Mouse (Mus musculus) B cell, adult 62 days (primary cell): Measurements from ENCODE around the gene Slc25a23. TPM values are rescaled to one million over a fixed set of nuclear protein-coding genes. Genes with fewer than 3 reads are reported as not detected.

Experiments used
- total RNA-seq: library from RNA; stranded (reverse); gene quantifications from 4 replicates; pipeline ENCODE4 v1.2.4, GENCODE M21; 2023

The Slc25a23 gene
- total RNA-seq: 16.8 to 22.0 TPM (median 18.4 TPM) in 4 replicates

DNA sequence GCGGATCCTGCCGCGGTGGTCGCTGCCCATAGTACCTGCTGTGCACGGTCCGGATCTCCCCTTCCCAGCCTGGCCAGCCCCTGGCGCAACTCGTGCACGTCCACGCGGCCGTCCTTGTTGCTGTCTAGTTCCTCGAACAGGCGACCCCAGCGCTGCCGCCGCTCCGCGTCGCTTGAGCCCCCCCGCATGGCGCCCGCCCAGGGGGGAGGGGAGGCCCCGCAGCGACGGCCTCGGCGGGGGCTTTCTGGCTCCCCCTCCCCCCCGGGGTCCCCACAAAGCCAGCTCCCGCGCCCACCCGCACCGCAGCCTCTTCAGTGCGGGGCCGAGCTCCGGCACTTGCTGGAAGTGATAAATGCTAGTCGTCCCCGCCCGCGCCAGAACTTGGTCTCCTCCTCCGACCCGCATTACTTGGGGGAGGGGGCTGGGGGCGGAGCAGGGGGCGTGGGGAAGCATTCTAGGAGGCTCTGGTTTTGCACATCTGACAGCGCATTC lies at the start of gene Slc25a23:
Gene Slc25a23 (minus strand): TSS at position 378 of the 492 bp plus-strand sequence.

DNA sequence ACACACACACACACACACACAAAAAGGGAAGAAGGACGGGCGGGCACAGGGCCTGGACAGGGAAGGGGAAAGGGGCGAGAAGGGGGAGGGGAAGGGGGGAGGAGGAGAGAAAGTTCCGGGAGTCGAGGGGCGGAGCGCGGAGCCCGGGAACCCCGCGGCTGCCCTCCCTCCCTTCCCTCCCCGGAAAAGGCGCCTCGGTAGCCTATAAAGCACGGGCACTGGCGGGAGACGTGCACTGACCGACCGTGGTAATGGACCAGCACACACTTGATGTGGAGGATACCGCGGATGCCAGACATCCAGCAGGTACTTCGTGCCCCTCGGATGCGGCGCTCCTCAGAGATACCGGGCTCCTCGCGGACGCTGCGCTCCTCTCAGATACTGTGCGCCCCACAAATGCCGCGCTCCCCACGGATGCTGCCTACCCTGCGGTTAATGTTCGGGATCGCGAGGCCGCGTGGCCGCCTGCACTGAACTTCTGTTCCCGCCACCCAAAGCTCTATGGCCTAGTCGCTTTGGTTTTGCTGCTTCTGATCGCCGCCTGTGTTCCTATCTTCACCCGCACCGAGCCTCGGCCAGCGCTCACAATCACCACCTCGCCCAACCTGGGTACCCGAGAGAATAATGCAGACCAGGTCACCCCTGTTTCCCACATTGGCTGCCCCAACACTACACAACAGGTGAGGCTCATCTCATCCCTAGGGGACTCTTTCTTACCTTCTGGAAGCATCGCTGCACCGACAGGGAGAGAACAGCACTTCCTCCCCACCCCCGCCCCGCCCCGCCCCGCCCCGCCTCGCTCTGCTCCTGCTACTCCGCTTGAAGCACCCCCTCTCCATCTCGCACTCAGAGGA lies 45.7 kb upstream of the Slc25a23 start, which contains the start of gene Tnfsf9:
Gene Tnfsf9 (plus strand): TSS at position 145 of the 854 bp plus-strand sequence.

DNA sequence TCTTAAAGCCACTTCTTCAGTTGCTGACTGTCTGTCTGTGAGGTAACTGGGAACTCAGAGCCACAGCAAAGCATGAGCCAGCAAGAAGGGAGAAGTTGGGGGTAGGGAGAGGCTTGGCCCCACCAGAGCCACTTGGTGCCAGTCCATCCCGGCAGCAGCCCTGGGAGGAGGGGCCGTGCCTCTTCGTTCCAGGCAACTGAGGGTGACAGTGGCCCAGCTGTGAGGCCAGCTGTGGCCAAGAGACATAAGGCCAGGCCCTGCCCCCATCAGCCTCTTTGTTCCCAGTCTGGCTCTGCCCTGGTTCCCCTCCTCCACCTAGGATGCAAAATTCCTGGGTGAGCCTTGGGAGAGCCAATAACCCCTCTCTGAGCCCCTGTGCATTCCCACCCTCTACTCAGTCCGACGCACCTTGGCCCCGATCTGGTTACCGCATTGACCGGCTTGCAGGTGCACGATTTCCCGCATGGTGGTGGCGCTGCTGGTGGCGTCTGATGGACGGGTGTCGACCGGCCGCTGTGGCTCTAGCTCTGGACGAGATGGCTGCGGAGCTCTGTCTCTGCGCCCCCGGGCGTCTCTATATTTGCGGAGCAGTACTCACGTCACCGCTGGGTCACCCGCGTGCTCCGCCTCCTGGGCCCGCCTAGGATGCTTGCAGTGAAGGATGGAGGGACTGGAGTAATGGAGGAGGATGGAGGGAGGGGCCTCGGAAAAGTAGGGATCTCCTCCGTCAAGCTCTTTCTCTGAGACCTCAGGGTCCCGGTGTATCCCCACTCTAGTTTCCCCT lies 27.6 kb upstream of the Slc25a23 start, which contains the start of gene Tubb4a:
Gene Tubb4a (minus strand): TSS at position 734 of the 784 bp plus-strand sequence.

DNA sequence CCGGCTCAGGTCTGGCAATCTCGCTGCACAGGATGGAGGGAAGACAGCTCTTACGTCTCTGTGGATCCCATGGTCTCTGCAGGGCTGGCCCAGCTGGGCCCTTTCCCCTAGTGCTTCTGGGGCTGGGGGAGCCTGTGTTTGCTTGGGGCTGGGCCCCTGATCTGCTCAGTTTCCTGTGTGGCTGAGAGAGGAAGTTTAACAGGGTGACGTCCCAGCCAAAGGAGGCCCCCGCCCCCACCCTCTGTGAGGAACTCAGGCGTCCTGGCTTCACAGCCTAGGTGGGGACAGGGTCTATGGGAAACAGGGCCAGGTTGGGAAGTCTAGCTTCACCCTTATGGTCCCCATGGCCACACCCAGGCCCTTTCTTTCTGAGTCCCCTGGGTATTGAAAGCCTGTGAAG lies 18.7 kb upstream of the Slc25a23 start, which contains the start of gene Dennd1c:
Gene Dennd1c (minus strand): TSS at position 179 of the 400 bp plus-strand sequence.

DNA sequence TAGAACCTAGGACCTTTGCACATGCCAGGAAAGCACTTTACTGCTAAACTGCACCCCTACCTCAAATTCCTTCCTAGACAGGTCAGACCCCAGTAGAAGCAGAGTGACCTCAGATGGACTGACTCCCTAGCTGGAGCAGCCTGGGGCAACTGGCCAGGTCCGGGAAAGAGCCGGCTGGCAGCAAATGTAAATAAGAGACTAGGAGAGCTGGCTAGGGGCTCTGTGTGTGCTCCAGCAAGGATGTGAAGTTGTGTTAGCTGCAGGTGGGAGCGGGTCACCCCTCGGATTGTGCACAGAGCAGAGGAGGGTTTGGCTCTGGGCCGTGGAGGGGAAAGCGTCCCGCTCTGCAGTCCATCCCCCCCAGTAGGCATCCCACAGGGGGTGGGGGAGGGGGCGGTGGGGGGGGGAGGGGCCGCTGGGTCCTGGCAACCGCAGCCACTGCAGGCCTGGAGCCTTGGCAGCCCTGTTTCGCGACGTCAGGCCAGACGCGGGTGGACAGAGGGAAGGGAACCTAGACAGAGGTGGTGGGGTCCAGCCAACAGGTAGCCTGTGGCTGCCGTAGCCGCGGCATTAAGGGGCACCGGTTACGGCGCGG lies 675 bp downstream of the Slc25a23 start, which contains the start of gene Crb3:
Gene Crb3 (plus strand): TSS at position 215 of the 595 bp plus-strand sequence.

DNA sequence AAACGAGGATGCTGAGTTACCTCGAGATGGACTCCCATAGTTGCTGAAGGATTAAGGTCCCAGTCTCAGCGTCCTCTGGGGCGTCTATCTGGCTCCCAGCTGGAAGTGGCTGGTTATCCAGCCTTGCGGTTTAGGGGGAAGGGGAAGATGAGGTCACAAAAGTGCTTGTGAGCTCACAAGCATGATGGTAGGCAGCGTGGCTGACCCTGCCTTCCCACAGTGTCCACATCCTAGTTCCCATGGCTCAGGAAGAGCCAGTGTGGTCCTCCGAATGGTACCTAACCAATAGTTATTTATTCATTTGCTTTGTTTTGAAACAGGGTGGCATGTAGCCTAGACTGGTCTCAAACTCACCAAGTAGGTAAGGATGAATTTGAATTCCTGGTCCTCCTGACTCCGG lies 18.1 kb downstream of the Slc25a23 start, which contains the start of gene Slc25a41:
Gene Slc25a41 (minus strand): TSS at position 101 of the 400 bp plus-strand sequence.

DNA sequence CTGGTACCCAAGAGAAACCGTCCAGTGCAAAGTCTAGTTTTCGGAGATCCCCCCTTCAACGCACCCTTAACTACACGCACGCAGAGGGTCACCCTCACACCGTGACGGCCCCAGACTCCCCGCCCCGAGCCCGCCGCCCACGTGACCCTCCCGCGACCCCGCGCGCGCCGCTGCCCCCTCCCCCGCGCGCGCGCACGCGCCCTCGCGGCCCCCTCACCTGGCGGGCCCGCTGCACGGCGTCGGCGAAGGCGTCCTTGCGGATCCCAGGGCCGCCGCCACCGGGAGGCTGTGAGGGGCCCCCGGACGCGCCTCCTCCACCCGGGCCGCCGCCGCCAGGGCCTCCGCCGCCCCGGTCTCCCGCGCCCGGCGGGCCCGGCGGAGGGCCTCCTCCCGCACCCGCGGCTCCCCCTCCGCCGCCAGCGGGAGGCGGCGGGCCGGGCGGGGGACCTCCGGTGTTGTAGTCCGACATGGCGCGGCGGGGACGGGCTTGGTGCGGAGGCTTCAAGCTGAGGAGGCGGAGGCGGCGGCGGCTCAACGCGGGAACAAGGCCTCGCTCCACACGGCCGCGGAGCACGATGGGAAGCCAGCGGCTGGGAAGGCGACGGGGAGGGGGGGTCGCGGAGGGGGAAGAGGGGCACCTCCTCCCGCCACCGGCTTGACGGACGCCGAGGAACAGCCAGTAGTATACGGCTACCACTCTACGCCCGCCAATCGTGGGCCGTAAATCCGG lies 28.6 kb downstream of the Slc25a23 start, which contains the start of gene Khsrp:
Gene Khsrp (minus strand): TSS at position 592 of the 730 bp plus-strand sequence.

DNA sequence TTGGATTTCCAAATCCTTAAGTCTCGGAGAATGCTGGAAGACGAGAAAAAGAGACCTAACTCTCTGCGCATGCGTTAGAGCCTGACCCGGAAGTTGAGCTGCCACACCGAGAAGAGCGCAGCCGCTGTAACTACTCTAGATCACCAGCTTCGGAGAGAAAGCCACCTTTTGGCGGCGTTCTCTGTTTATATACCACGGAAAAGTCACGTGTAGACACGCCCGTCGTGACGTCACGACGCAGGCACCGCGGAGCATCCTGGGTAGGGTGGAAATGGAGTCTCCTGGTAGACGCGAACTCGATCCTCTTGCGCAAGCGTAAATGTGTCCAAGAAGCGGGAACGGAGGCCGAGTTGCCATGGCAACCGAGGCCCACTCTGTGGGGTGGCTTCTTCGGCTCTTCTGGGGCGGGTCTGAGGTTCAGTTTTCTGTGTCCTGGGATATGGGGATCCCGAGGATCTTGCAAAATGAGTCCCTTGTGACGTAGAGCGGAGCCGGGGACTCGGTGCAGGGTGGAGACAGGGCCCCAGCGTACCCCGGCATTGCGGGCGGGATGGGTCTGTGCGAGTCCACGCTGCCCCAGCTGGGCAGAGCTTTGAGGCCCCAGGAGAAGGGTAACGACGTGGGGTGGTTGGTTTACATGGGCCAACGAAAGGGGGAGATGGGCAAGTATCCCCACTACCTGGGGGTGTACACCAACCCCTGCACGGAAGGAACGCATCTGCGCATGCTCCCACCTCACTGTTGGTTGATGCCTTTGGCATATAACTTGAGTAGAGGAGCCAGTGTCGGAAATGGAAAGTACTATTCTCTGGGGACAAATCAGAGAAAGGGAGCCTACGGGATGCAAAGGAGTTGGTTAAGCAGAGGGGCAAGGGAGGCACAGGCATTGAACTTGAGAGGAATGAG lies 48.2 kb downstream of the Slc25a23 start, which contains the start of the genes Gtf2f1 and Gm17949:
Gene Gtf2f1 (minus strand): TSS at position 53 of the 906 bp plus-strand sequence.
Gene Gm17949 (plus strand): TSS at position 234 of the 906 bp plus-strand sequence.

GRCm38 (mm10) chr17:56999968-57000609 lies 59.6 kb downstream of the Slc25a23 start, which contains the start of gene Pspn:
Gene Pspn, minus strand, starts transcription at chr17:57000018.

DNA sequence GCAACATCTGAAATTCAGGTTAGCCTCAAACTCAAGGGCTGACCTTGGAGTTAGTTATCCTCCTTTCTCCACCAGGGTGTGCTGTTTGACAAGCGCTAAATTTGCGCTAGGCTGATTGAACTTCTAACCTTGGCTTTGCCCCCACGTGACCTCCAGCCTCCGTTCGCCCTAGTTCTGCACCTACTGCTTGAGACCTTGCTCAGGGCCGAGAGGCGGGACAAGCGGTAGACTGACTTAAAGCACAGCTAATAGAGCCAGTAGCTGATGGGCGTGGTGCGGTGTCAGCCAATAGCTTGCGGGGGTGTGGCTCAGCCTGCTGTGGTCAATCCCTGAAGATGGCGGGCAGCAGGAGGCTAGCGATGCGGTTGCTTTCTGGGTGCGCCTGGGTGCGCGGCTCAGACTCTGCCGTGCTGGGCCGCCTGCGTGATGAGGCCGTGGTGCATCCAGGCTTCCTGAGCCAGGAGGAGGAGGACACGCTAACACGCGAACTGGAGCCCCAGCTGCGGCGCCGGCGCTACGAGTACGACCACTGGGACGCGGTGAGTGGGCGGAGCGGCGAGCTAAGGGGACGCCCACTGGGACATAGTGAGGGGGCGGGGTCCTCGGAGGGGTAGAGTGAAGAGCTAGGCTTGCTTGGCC lies 62.5 kb downstream of the Slc25a23 start, which contains the start of gene Alkbh7:
Gene Alkbh7 (plus strand): TSS at position 311 of the 639 bp plus-strand sequence.

Other genes with a start within 250 kb of the Slc25a23 start
- 10.1 to 14.5 TPM (median 11.7 TPM) in 4 replicates for gene Rfx2, start 228.8 kb downstream of the Slc25a23 start, total RNA-seq
- not detected in 4 replicates for gene Acsbg2, start 185.4 kb downstream of the Slc25a23 start, total RNA-seq
- gene 1700061G19Rik, start 184.4 kb downstream of the Slc25a23 start, total RNA-seq: 0.20 TPM in 1 of 4 replicates, not detected in the others
- 35.6 to 40.7 TPM (median 38.2 TPM) in 4 replicates for gene Mllt1, start 124.4 kb downstream of the Slc25a23 start, total RNA-seq
- gene Acer1, start 77.7 kb downstream of the Slc25a23 start, total RNA-seq: not detected in 4 replicates
- 24.2 to 35.2 TPM (median 28.4 TPM) in 4 replicates for gene Clpp, start 69.6 kb downstream of the Slc25a23 start, total RNA-seq
- 10.0 to 14.6 TPM (median 12.5 TPM) in 4 replicates for gene Alkbh7, start 62.5 kb downstream of the Slc25a23 start, total RNA-seq
- not detected in 4 replicates for gene Pspn, start 59.8 kb downstream of the Slc25a23 start, total RNA-seq
- 59.8 to 65.3 TPM (median 63.7 TPM) in 4 replicates for gene Gtf2f1, start 48.6 kb downstream of the Slc25a23 start, total RNA-seq
- not detected in 4 replicates for gene Gm17949, start 48.4 kb downstream of the Slc25a23 start, total RNA-seq
- gene Khsrp, start 28.3 kb downstream of the Slc25a23 start, total RNA-seq: 127 to 131 TPM (median 130 TPM) in 4 replicates
- gene Slc25a41, start 18.2 kb downstream of the Slc25a23 start, total RNA-seq: not detected in 4 replicates
- 16.9 to 20.3 TPM (median 18.6 TPM) in 4 replicates for gene Crb3, start 758 bp downstream of the Slc25a23 start, total RNA-seq
- 137 to 170 TPM (median 149 TPM) in 4 replicates for gene Dennd1c, start 18.7 kb upstream of the Slc25a23 start, total RNA-seq
- 0.41 to 0.43 TPM (median 0.43 TPM) in 3 of 4 replicates, not detected in the other for gene Tubb4a, start 27.9 kb upstream of the Slc25a23 start, total RNA-seq
- gene Tnfsf9, start 45.5 kb upstream of the Slc25a23 start, total RNA-seq: 0.45 to 1.2 TPM (median 0.78 TPM) in 3 of 4 replicates, not detected in the other
- not detected in 4 replicates for gene Cd70, start 89.9 kb upstream of the Slc25a23 start, total RNA-seq
- gene Tnfsf14, start 134.3 kb upstream of the Slc25a23 start, total RNA-seq: 0.30 TPM in 1 of 4 replicates, not detected in the others
- 2.3 to 6.1 TPM (median 2.8 TPM) in 4 replicates for gene C3, start 168.3 kb upstream of the Slc25a23 start, total RNA-seq
- 53.3 to 60.2 TPM (median 54.8 TPM) in 4 replicates for gene Gpr108, start 188.6 kb upstream of the Slc25a23 start, total RNA-seq
- 8.7 to 17.0 TPM (median 13.2 TPM) in 4 replicates for gene Trip10, start 189.6 kb upstream of the Slc25a23 start, total RNA-seq
- gene Vav1, start 219.2 kb upstream of the Slc25a23 start, total RNA-seq: 183 to 200 TPM (median 192 TPM) in 4 replicates